Mouse (Mus musculus): Measurements from ENCODE around the gene Cxcl1. TPM values are rescaled to one million over a fixed set of nuclear protein-coding genes. Genes with fewer than 3 reads are reported as not detected.

Cxcl1 gene
- total and polyA plus RNA-seq, 3 experiments = not detected

DNA sequence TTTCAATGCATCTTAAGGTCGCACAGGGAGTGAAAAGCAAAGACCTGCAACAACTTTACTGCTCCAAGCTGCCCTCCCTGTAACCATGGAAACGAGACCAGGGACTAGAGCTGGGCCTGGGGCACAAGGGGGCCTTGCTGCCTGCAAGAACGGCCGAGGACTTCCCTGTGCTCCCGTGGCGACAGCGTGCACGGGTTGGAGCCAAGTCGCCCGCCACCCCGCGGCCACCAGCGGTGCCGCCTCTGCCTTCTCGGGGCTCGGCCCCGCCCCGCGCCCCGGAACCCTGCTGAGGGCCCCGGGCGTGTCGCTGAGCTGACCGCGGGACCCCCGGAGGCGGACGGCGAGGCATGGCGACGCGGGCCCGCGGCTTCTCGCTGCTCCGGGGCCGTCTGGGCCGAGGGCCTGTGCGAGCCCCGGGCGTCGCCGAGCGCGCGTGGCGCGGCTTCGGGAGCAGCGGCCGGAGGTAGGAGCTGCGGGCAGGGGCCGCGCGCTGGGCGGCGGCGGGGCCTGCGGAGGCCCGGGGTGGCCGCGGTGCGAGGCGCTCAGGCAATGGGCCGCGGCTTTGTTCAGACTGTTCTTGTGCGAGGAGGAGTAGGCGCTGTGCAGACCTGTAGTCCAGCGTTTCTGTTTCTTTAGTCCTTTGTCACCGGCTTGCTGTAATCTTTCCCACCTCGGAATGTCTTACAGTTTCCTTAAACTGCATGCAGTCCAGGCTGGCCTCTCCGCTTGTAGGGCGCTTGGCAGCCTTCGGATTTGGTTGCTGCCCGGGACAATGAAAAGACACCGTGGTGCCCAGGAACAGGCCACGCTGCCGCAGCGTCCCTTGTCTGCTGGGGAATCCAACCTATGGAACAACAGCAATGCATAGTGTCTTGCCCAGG, 40.2 kb downstream of the Cxcl1 start, which contains the start of gene Mthfd2l:
TSS of gene Mthfd2l (plus strand) at position 147 of the 881 bp plus-strand sequence.
- H3K27me3 ChIP-seq (ENCODE audit: control insufficient read depth in 1 of 2, insufficient read depth in 2 of 2, low read length in 2 of 2) = peaks cover 0 to 3% of the 10 kb centered on the region in 2 experiments; a peak in 2 of 4 replicates
- TF ChIP-seq ZNF384 (IDR thresholded peaks at IDR 0.05; ENCODE audit: low read depth, low read length) (no peak), USF2 (IDR thresholded peaks at IDR 0.05; ENCODE audit: borderline replicate concordance in 1 of 2, insufficient read depth in 1 of 2, low read depth in 1 of 2, low read length in 2 of 2) (no peak), CTCF (IDR thresholded peaks at IDR 0.05 in 2 of 3, conservative IDR thresholded peaks at IDR 0.05 in 1 of 3; ENCODE audit: control insufficient read depth in 1 of 3, insufficient read depth in 1 of 3, low read depth in 2 of 3, low read length in 3 of 3, poor library complexity in 1 of 3, severe bottlenecking in 1 of 3) (no peak), BHLHE40 (IDR thresholded peaks at IDR 0.05; ENCODE audit: borderline replicate concordance, low read depth, low read length) (no peak), GABPA (IDR thresholded peaks at IDR 0.05; ENCODE audit: low read depth, low read length) (no peak), KAT2A (conservative IDR thresholded peaks at IDR 0.05; ENCODE audit: low read depth, low read length) (no peak), CHD2 (IDR thresholded peaks at IDR 0.05; ENCODE audit: low read length) (no peak), USF1 (IDR thresholded peaks at IDR 0.05; ENCODE audit: low read depth, low read length) (no peak), UBTF (IDR thresholded peaks at IDR 0.05; ENCODE audit: borderline replicate concordance, insufficient read depth, low read depth, low read length) (no peak), ZMIZ1 (IDR thresholded peaks at IDR 0.05; ENCODE audit: low read depth, low read length) (no peak), TBP (IDR thresholded peaks at IDR 0.05; ENCODE audit: low read depth, low read length) (no peak), EP300 (IDR thresholded peaks at IDR 0.05; ENCODE audit: low read depth in 1 of 2, low read length in 2 of 2) (no peak), RCOR1 (IDR thresholded peaks at IDR 0.05; ENCODE audit: low read depth, low read length) (no peak), ELF1 (IDR thresholded peaks at IDR 0.05; ENCODE audit: low read depth, low read length) (no peak), RAD21 (IDR thresholded peaks at IDR 0.05; ENCODE audit: low read depth, low read length) (no peak)
- no peak within 1 kb of the TSS for H3K4me3 ChIP-seq (ENCODE audit: control insufficient read depth in 1 of 2, insufficient read depth in 1 of 2, low read depth in 2 of 2, low read length in 2 of 2)
- no peak within 1 kb of the TSS for H3K9ac ChIP-seq (ENCODE audit: control insufficient read depth, low read depth, low read length, poor library complexity, severe bottlenecking)
- DNase-seq (ENCODE audit: low read depth, low spot score) = no peak
- H3K9me3 ChIP-seq (replicated peaks; ENCODE audit: insufficient read depth, low read length) = no peaks in the 10 kb centered on the region
- no peak within 1 kb of the TSS for H3K27ac ChIP-seq (ENCODE audit: control insufficient read depth, low read depth, low read length)
- no peaks in the 10 kb centered on the region for H3K79me2 ChIP-seq (ENCODE audit: control insufficient read depth, insufficient read depth, low read length, poor library complexity)
- H3K36me3 ChIP-seq (ENCODE audit: control insufficient read depth in 1 of 2, insufficient read depth in 2 of 2, low read length in 2 of 2) = no peaks in the 10 kb centered on the region
- H3K4me1 ChIP-seq (ENCODE audit: control insufficient read depth in 1 of 2, insufficient read depth in 2 of 2, low read length in 2 of 2) = no peaks in the 10 kb centered on the region

DNA sequence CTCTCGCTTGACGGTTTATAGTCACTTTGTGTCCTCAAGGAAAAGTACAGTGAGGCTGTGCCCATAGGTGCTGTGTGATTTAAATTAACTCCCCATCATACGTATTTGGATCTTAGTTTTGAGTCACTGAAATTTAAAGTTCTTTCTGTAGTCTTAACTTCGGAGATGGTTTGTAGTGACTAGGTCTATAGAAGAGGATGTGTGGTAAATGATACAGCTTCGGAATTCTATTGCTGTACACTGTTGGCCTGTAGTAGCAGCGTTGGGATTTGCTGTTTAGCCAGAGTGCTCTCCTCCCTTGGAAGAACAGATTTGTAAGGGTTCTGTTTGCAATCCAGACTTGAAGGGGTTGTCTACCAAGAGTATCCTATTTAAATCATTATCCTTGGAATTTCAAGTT, 40.9 kb downstream of the Cxcl1 start:
- no peaks in the 10 kb centered on the region for H3K79me2 ChIP-seq (ENCODE audit: control insufficient read depth, insufficient read depth, low read length, poor library complexity)
- no peak overlapping the region for H3K4me3 ChIP-seq (ENCODE audit: control insufficient read depth in 1 of 2, insufficient read depth in 1 of 2, low read depth in 2 of 2, low read length in 2 of 2)
- H3K36me3 ChIP-seq (ENCODE audit: control insufficient read depth in 1 of 2, insufficient read depth in 2 of 2, low read length in 2 of 2) = no peaks in the 10 kb centered on the region
- H3K27ac ChIP-seq (ENCODE audit: control insufficient read depth, low read depth, low read length) = no peak overlapping the region
- no peak for DNase-seq (ENCODE audit: low read depth, low spot score)
- TF ChIP-seq MYB (IDR thresholded peaks at IDR 0.05; ENCODE audit: low read depth, low read length) = no peak
- TF ChIP-seq CHD1 (IDR thresholded peaks at IDR 0.05; ENCODE audit: low read depth, low read length) = no peak
- no peak for TF ChIP-seq MEF2A (IDR thresholded peaks at IDR 0.05; ENCODE audit: extremely low read depth, insufficient replicate concordance, low read depth, low read length, poor library complexity, severe bottlenecking)
- no peaks in the 10 kb centered on the region for H3K4me1 ChIP-seq (ENCODE audit: control insufficient read depth in 1 of 2, insufficient read depth in 2 of 2, low read length in 2 of 2)
- no peak overlapping the region for H3K9ac ChIP-seq (ENCODE audit: control insufficient read depth, low read depth, low read length, poor library complexity, severe bottlenecking)
- H3K9me3 ChIP-seq (replicated peaks; ENCODE audit: insufficient read depth, low read length) = no peaks in the 10 kb centered on the region
- peaks cover 0 to 5% of the 10 kb centered on the region in 2 experiments; a peak in 2 of 4 replicates for H3K27me3 ChIP-seq (ENCODE audit: control insufficient read depth in 1 of 2, insufficient read depth in 2 of 2, low read length in 2 of 2)

Measured in MEL (cell line).